Mouse (Mus musculus) heart, adult 18-20 months (tissue): ENCODE results near the gene Col9a1. TPM values are rescaled to one million over a fixed set of nuclear protein-coding genes. Genes with fewer than 3 reads are reported as not detected.

Source experiments
- DNase-seq, 2 experiments: peaks; one replicate each; pipeline ENCODE4 v3.0.0; 2021 to 2022; ENCODE audit warnings: mixed read lengths in 1 of 2
- total RNA-seq, 2 experiments: library from RNA; stranded (reverse); gene quantifications; 2 replicates each; pipeline ENCODE4 v1.2.3; 2021

Col9a1 gene
- total RNA-seq, 2 experiments from 2014 or later, result 0.07 TPM; not detected in 1

GRCm38 (mm10) chr1:24294979-24295942 is 117.9 kb downstream of the Col9a1 start:
- DNase-seq, result no peak

GRCm38 (mm10) chr1:24300700-24301099 is 123.3 kb downstream of the Col9a1 start:
- no peak for DNase-seq

Other genes with a start within 250 kb of the Col9a1 start
- gene Sdhaf4, start 172.0 kb upstream of the Col9a1 start, total RNA-seq, result 10 to 100 TPM; 93.0 to 94.6 TPM
- gene Fam135a, start 77.3 kb upstream of the Col9a1 start, total RNA-seq, result 10 to 100 TPM; 19.0 to 19.9 TPM